Mouse (Mus musculus) spleen, postnatal 36 days (tissue): ENCODE results near the gene Nrg4.

ENCODE experiments used
- DNase-seq, 2 experiments: peaks; one replicate each; pipeline ENCODE4 v3.0.0; 2022; ENCODE audit warnings: low spot score in 2 of 2, mixed read lengths in 1 of 2

Nrg4 gene

DNA sequence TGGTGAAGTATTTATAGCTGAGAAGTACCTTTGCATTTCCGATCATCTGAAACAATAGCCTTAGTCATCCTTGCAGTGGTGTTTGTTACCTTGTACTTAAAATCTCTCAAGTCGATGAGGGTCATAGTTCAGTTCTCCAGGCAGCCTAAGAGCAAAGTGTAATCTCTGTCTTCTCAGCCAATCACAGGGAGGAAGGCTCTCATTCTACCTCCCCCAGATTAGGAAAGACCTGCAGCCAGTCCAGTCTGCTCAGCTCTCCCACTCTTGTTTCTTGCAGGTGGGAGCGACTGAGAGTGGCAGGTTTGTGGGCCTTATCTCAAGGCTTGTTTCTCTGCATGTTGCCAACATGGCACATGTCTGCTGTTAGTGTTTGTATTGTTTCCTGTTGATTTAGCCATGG, 111.6 kb downstream of the Nrg4 start:
- no peak for DNase-seq

DNA sequence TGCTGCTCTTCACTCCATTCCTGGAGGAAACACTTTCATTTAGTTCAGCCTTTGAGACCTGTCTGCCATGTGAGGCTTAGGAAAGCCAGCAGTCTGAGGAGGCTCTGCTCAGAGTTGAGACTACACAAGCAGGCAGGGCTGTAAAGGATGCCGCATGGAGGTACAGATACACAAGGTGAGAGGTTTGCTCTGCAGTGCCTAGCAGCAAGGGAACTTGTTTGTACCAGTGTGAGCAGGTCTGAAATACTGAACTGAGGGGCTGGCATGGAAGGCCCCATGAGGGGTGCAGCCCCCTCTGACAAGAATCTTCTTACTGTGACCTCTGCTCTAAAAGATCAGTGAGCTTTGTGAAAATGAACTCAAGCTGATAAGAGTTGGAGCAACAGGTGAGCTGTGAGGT, 113.2 kb downstream of the Nrg4 start:
- no peak for DNase-seq

DNA sequence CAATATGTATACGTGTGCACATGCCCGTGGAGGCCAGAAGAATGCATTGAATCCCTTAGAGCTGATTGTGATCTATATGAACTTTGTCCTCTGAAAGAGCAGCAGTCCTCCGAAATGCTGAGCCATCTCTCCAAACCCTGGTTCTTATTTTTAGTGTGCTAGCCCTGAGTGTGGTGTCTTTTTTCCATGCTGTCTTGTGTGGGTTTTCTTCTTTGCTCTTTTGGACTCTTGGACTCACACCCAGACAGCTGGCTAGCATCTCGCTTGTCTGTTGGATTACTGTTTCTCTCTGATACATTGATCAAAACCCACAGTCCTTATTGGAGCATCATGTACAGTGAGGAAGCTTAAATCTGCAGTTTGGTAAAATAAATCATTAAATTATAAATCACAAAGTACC, 115.0 kb downstream of the Nrg4 start:
- DNase-seq: no peak

DNA sequence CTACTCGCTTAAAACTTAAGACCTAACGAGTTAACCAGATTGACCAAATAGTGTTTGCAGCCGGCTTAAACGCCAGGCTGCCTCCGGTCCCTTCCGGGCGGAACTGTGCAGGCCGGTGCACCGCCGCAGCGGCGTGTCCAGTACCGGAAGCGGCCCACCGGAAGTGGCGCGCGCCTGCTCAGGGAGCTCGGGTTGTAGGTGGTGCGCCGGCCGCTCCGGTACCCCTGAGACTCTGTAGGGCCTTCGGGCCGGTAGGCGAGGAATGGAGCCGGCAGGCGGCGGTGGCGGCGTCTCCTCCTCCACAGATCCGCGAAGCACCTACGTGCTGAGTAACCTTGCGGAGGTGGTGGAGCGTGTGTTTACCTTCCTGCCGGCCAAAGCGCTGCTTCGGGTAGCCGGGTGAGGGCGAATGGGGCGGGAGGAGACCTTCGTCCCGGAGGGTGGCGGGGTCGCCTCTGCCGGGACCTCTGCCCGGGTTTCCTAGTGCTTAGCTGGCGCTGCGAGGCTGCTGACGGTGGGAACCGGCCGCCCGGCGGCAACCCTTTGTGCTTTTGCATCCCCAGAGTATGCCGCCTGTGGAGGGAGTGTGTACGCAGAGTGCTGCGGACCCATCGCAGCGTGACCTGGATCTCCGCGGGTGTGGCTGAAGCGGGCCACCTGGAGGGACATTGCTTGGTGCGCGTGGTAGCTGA, 117.7 kb downstream of the Nrg4 start, which contains the start of gene Fbxo22:
Gene Fbxo22, plus strand, starts transcription at position 136 of the 692 bp plus-strand sequence.
- peak; percentile 81 for DNase-seq

DNA sequence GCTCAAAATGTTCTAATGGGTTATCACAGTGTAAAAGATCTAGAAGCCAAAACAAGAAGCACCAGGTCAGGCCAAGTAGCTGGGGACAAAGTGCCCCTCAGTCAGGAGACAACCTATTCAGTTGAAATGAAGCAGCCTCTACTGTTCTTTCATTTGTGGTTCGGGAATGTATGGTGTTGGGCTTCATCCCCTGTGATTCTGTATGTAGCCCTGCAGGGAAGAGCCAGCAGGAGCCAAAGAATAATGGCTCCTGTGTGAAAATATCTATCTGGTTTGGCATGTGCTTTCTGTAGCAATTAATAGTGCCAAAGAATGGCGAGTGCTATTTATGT, 118.2 kb downstream of the Nrg4 start:
- DNase-seq: no peak

DNA sequence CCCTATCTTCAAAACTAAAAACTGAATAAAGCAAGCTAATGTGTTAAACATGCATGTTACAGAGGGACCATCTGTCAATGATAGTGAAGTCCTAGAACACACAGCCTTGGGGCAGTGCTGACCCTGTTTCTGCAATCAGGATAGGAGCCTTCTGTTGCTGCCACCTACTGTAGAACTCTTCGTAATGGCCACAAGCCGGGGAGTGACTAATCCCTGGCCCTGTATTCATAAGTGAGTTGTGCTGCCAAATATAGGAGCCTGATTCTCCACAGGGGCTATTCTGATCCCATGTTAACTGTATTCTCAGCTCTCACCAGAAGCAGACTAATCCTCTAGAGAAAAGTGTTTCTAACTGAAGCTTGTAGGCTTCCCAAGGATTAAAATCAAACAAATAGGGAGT, 127.3 kb downstream of the Nrg4 start:
- no peak for DNase-seq

DNA sequence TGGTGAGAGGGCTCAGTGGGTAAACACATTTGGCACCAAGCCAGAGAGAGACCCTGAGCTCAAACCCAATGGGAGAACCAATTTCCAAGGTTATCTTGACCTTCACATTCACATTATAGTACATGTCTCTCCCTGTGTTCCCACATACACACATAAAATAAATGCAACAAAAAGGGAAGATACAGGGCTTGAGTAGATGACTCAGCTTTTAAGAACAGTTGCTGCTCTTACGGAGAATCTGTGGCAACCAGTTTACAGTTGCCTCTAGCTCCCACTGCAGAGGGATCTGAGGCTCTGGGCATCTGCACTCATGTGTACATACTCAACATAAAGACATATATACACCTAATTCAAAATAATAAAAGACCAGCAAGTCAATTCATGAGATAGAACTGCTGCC, 128.4 kb downstream of the Nrg4 start:
- DNase-seq: no peak

DNA sequence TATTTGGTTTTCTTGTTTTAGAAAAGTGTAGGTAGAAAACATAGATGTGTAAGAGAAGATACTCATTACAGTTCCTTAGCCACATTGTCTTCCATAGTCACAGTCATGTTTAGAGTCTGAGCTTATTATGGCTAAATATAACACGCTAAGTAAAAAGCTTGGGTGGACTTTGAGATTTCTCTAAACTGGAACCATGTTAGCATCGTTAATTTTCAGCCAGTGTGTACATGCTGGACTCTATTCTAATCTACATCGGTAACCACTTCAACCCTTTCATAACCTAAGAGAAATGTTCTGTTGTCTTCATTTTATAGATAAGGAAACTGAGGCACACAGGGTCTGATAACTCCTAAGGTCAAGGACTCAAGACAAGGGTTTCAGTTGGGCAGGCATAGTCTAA, 130.8 kb downstream of the Nrg4 start:
- DNase-seq: no peak

DNA sequence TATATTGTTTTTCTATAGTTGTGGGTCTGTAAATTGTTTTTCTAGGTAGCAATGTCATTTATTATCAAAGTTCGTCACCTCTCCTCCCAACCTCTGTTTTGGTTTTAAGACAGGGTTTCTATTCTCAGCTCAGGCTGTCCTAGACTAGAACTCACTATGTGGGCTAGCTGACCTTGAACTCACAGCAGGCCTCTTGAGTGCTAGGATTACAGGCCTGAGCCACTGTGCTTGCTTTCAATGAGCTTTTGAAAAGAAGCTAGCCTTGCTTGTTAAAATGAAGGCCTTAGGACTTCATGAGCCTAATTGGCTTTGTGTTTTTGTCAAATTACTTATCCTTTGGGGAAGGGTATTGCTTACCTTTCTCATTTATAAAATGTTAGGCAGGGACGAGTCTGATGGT, 152.4 kb downstream of the Nrg4 start:
- no peak for DNase-seq

DNA sequence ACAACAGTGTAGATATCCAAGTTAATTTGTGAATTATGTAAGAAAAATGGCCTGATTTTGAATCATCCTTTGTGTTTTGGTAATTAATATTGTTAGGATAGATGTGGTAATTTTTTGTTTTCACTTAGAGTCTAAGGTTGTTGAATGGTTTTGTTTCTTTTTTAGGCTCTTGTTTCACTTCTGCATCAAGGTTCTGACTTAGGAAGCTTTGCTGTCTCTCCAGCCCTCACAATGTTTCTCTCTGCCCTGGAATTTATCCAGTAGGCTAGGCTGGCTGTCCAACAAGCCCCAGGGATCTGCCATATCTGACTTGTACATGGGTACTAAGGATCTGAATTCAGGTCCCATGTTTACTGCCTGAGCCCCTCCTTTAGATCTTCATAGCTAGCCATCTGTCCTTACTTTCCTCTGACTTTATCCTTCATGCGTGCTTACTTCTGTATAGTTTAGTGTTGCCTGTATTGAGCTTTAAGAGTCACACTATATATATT, 154.4 kb downstream of the Nrg4 start:
- DNase-seq: no peak

DNA sequence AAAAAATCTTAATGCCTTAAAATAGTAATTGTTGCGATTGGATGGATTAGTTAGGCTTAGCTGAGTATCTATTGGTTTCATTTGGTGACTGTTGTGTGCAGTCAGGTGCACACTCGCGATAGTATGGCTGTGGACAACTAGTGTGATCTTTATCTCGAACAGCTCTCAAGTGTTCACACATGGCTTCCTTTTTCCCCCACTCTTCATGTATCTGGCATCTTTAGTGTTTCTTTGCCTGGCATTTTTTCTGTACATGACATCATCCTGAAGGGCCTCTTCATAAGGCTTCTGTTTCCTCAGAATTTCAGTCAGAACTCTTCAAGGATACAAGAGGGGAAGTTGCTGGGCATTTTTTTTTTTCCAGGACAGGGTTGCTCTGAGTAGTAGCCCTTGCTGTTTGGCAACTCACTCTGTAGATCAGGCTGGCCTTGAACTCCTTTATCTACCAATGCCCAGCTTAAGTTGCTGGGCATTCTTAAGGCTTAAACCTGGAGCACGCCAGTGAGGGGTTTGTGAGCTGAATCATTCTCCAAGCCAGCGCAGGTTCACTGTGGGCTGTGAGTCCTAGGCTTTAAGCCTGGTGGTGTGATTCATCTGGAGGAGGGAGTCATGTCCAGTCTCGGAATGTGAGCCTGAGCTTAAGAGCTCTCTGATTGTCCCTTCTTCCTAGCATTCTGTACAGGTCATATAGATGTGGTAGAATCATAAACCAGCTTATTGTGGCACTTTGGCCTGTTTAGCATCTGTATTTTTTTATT, 155.8 kb downstream of the Nrg4 start:
- no peak for DNase-seq
